Mouse (Mus musculus): ENCODE measurements at regions not wholly inside any gene's neighbourhood (a gene's known extent, or its start where the extent isn't known, plus 50 kb on each side); places are given as distances from the start of the nearest gene placed in this dataset.
A peak's percentile ranks its signal among the peaks of the same experiment; 100 is the strongest.

DNA sequence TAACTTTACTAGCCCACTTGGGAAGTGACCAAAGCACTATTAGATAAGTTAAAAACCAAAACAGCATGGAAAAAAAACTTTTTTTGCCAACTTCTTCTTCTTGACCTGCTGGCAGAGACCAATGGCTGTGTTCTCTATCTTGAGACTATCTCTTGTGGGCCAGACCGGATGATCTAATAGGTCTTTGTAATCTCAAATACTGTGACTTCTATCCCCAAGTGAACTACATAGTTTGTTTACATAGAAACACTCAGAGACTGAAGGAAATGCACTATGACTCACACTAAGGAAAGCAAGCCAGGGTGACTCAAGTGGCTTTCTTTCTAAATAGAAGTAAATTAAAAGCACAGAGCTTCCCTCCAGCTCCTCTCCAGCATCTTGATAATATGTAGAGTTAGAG is 384.3 kb upstream of the Ubash3b start:
- 90% methylated on average over 1 of the region's 1 CpGs for WGBS
- Histone ChIP-seq H3K27ac (no peak overlapping the region), H3K4me3 (no peak overlapping the region), H3K9me3 (no peaks in the 10 kb centered on the region), H3K27me3 (ENCODE audit: poor library complexity, severe bottlenecking) (no peaks in the 10 kb centered on the region), H3K4me1 (no peaks in the 10 kb centered on the region), H3K36me3 (replicated peaks) (no peaks in the 10 kb centered on the region)
- no peak for DNase-seq (ENCODE audit: extremely low spot score, low spot score)

DNA sequence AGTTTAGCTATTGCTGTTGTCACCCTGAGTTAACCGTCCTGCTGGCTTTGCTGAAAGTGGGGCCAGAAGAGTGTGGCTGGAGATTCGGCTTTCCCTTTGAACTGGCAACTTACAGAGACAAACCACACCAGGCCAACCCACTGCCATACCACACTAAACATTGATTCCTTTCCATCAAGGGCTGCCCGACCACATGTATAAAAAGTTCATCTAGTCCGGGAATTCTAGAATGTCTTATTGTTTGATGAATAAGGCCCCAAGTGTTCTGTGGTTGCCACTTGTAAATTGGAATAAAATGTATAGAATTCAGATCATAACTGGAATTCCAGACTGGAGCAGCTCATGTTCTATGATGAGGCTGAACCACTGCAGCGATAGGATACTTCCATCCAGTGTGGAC is 381.0 kb upstream of the Ubash3b start:
- DNase-seq (ENCODE audit: extremely low spot score, low spot score): no peak
- H3K36me3 ChIP-seq (replicated peaks): no peaks in the 10 kb centered on the region
- H3K27me3 ChIP-seq (ENCODE audit: poor library complexity, severe bottlenecking): no peaks in the 10 kb centered on the region
- H3K27ac ChIP-seq: no peak overlapping the region
- no peaks in the 10 kb centered on the region for H3K9me3 ChIP-seq
- WGBS: 94% methylated on average over 5 of the region's 5 CpGs
- no peaks in the 10 kb centered on the region for H3K4me1 ChIP-seq
- no peak overlapping the region for H3K4me3 ChIP-seq

DNA sequence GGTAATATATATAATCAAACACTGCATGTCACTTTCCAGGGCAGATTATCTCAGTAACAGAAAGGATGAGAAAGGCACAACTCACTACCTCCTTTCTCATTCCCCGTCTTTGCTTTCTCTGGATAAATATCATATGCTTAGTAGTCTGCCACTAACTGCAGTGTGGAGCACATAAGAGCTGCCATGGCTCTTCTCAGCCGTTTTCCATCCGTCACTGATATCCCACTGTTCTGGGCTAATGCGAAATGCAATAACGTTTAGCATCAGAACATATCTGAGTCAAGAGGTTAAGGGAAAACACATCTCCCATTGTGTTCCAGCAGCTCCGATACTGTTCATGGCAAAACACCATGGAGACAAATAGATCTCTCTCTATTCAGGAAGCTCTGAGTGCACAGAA is 379.8 kb upstream of the Ubash3b start:
- Histone ChIP-seq H3K36me3 (replicated peaks) (no peaks in the 10 kb centered on the region), H3K9me3 (no peaks in the 10 kb centered on the region), H3K4me1 (no peaks in the 10 kb centered on the region), H3K4me3 (no peak overlapping the region), H3K27me3 (ENCODE audit: poor library complexity, severe bottlenecking) (no peaks in the 10 kb centered on the region), H3K27ac (no peak overlapping the region)
- no peak for DNase-seq (ENCODE audit: extremely low spot score, low spot score)
- 82% methylated on average over 6 of the region's 6 CpGs for WGBS

DNA sequence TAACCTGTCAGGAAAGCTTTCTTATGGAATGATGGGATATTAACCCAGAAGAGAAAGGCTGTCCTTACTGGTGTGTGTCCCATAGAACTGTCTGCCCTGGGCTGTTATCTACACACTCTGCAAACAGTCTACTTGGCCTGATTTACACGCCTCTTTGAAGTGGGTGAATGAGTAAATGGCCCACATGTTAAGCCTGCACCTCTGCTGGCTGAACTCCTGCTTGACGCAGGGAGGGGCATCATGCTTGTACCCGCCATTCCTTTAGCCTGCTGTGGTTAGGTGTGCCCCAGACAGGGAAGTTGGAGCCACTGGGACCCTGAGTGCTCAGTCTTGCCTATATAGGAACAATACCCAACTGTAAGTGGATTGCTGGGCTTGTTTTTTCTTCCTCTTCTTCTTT is 371.3 kb upstream of the Ubash3b start:
- Histone ChIP-seq H3K27ac (no peak overlapping the region), H3K4me3 (no peak overlapping the region), H3K4me1 (0 out of 2 replicates have a peak, but pooled peaks cover 5% of the 10 kb centered on the region), H3K36me3 (replicated peaks) (no peaks in the 10 kb centered on the region; the same call in 1 of the 2 replicates), H3K9me3 (no peaks in the 10 kb centered on the region), H3K27me3 (ENCODE audit: poor library complexity, severe bottlenecking) (no peaks in the 10 kb centered on the region)
- WGBS: 80% methylated on average over 3 of the region's 3 CpGs
- no peak for DNase-seq (ENCODE audit: extremely low spot score, low spot score)

DNA sequence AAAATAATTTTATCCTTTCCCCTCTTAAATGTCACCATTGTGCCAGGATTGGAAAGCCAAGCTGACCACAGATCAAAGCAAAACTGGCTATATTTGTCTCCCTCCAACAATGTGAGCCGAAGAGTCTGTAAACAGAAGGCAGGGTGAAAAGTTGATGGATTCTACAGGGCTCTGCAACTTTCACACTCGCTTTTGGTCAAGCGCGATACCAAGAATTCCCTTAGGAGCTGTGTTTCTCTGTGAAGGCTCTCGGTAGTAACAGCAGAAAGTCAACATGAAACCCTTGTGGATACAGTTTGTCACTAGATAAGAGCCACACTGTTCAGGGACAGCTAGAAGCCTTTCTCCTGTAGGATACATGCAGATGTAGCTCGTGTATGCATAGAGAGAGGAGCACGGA is 370.8 kb upstream of the Ubash3b start:
- Histone ChIP-seq H3K27ac (no peak overlapping the region), H3K36me3 (replicated peaks) (no peaks in the 10 kb centered on the region; the same call in 1 of the 2 replicates), H3K9me3 (no peaks in the 10 kb centered on the region), H3K4me1 (0 out of 2 replicates have a peak, but pooled peaks cover 5% of the 10 kb centered on the region), H3K27me3 (ENCODE audit: poor library complexity, severe bottlenecking) (no peaks in the 10 kb centered on the region), H3K4me3 (no peak overlapping the region)
- 92% methylated on average over 7 of the region's 7 CpGs for WGBS
- no peak for DNase-seq (ENCODE audit: extremely low spot score, low spot score)

DNA sequence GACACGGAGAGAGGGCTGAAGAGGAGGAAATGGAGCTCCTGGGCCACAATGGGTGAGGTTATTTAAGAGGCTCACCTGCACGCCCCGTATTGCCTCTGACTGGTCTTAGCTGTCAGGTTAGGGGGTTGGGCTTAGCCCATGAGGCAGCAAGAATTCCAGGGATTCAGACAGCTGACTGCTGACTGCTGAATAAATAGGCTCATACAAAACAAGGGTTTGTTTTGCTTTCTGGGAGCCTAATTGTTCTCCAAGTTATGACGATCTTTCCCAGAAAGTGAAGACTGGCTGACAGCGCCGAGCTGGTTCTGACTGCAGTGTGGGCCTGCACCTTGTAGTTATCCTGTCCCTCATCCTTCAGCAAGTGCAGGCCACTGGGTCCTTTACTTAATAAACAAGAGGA is 370.1 kb upstream of the Ubash3b start:
- H3K27ac ChIP-seq: 0 out of 2 replicates have a peak overlapping the region, but pooled peaks have one; percentile 5
- WGBS: 78% methylated on average over 6 of the region's 6 CpGs
- H3K4me3 ChIP-seq: no peak overlapping the region
- no peaks in the 10 kb centered on the region for H3K9me3 ChIP-seq
- no peaks in the 10 kb centered on the region; the same call in 1 of the 2 replicates for H3K36me3 ChIP-seq (replicated peaks)
- DNase-seq (ENCODE audit: extremely low spot score, low spot score): no peak
- H3K4me1 ChIP-seq: 0 out of 2 replicates have a peak, but pooled peaks cover 8% of the 10 kb centered on the region
- no peaks in the 10 kb centered on the region for H3K27me3 ChIP-seq (ENCODE audit: poor library complexity, severe bottlenecking)

DNA sequence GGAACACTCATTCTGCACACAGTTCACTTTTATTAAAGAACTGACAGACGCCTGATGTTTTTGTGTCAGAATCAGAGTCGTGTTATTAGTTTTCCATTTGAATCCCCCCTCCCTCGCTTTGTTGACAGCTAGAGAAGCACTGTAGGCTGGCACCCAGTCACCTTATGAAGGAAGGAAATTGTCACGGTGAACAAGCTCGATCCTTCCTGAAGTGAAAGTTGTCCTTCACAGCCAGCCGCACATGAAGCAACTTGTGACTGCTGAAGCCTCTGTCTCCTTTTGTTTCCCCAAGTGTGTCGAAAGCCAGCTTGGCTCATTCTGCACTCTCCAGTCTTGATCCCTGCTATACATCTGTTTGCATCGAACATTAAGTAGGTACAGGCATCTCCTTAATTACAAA is 364.6 kb upstream of the Ubash3b start:
- H3K36me3 ChIP-seq (replicated peaks): no peaks in the 10 kb centered on the region; the same call in 1 of the 2 replicates
- peaks cover 24% of the 10 kb centered on the region for H3K4me1 ChIP-seq
- WGBS: 77% methylated on average over 8 of the region's 8 CpGs
- 0 out of 2 replicates have a peak overlapping the region, but pooled peaks have one; percentile 51 for H3K27ac ChIP-seq
- no peaks in the 10 kb centered on the region for H3K27me3 ChIP-seq (ENCODE audit: poor library complexity, severe bottlenecking)
- no peaks in the 10 kb centered on the region for H3K9me3 ChIP-seq
- DNase-seq (ENCODE audit: extremely low spot score, low spot score): no peak
- H3K4me3 ChIP-seq: no peak overlapping the region

DNA sequence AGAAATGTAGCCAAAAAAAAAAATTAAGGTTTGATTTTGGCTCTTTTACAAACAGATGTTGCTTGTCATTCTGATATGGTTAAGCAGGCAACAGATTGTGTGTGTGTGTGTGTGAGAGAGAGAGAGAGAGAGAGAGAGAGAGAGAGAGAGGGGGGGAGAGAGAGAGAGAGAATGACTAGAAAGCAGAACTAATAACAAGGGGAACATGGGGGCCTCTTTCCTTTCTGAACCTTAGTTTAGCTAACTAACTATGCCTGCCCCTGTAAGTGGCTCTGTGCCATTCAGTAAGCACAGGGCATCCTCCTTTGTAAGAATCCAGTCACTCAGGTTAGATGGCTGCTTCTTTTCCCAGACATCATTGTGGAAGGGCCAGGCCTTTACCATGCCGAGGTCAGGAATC is 364.0 kb upstream of the Ubash3b start:
- no peak for DNase-seq (ENCODE audit: extremely low spot score, low spot score)
- Histone ChIP-seq H3K4me3 (no peak overlapping the region), H3K4me1 (peaks cover 24% of the 10 kb centered on the region), H3K27ac (peak overlapping the region; percentile 65; the same call in 1 of the 2 replicates), H3K27me3 (ENCODE audit: poor library complexity, severe bottlenecking) (no peaks in the 10 kb centered on the region), H3K9me3 (no peaks in the 10 kb centered on the region), H3K36me3 (replicated peaks) (no peaks in the 10 kb centered on the region; the same call in 1 of the 2 replicates)
- 89% methylated on average over 1 of the region's 1 CpGs for WGBS

DNA sequence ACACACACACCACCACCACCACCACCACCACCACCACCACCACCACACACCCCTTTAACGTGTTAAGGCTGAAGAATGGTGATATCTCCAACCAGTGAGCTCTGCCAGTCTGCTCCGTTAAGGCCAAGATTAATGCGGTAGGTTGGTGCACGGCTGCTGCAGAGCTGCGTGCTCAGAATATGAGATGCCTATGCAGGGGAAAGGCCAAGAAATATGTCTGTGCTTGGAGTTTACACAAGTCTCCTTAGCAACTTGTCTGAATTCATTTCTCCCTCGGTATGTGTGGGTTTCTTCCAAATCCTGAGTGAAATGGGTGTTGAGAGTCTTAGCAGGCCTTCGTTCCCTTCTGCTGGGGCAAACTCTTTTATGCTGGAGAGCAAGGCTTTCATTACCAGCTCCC is 363.1 kb upstream of the Ubash3b start:
- H3K36me3 ChIP-seq (replicated peaks): no peaks in the 10 kb centered on the region; the same call in 1 of the 2 replicates
- H3K9me3 ChIP-seq: no peaks in the 10 kb centered on the region
- whole genome bisulfite sequencing: 89% methylated on average over 7 of the region's 7 CpGs
- H3K27me3 ChIP-seq (ENCODE audit: poor library complexity, severe bottlenecking): no peaks in the 10 kb centered on the region
- H3K4me1 ChIP-seq: peaks cover 24% of the 10 kb centered on the region
- no peak overlapping the region for H3K4me3 ChIP-seq
- DNase-seq (ENCODE audit: extremely low spot score, low spot score): no peak
- H3K27ac ChIP-seq: peak overlapping the region; percentile 65

DNA sequence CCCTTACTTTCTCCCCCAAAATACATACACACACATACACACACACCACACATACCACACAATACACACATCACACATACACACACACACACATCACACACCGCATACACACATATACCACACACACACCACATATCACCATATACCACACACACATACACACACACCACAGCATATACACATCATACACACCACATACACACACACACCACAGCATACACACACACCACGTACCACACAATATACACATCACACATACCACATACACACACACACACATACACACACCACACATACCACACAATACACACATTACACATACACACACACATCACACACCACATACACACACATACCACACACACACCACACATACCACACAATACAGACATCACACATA is 362.5 kb upstream of the Ubash3b start:
- Histone ChIP-seq H3K4me1 (peaks cover 24% of the 10 kb centered on the region), H3K4me3 (no peak overlapping the region), H3K27ac (0 out of 2 replicates have a peak overlapping the region, but pooled peaks have one; percentile 65), H3K9me3 (no peaks in the 10 kb centered on the region), H3K36me3 (replicated peaks) (no peaks in the 10 kb centered on the region; the same call in 1 of the 2 replicates), H3K27me3 (ENCODE audit: poor library complexity, severe bottlenecking) (no peaks in the 10 kb centered on the region)
- no peak for DNase-seq (ENCODE audit: extremely low spot score, low spot score)
- WGBS: 97% methylated on average over 2 of the region's 2 CpGs

DNA sequence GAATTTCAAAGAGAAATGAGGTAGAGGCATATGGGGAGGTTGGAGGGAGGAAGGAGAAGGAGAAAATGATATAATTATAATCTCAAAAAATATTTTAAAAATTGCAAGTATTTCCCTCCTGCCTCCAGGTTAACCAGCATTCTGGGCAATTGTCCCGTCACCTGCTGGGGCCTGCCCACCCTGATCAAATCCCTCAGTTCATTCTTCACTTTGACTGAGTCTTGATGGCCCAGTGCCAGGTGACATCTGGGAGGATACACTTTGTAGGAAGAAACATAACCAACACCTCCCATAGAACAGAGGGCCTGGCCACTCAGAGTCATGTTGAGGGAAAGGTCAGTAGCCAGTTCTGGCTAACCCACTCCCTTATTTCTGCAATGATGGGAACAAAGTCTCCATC is 360.8 kb upstream of the Ubash3b start:
- no peaks in the 10 kb centered on the region for H3K27me3 ChIP-seq (ENCODE audit: poor library complexity, severe bottlenecking)
- peaks cover 5% of the 10 kb centered on the region; the same call in 1 of the 2 replicates for H3K36me3 ChIP-seq (replicated peaks)
- peaks cover 24% of the 10 kb centered on the region for H3K4me1 ChIP-seq
- no peak overlapping the region for H3K4me3 ChIP-seq
- no peak overlapping the region for H3K27ac ChIP-seq
- WGBS: 76% methylated on average over 1 of the region's 1 CpGs
- H3K9me3 ChIP-seq: no peaks in the 10 kb centered on the region
- no peak for DNase-seq (ENCODE audit: extremely low spot score, low spot score)

DNA sequence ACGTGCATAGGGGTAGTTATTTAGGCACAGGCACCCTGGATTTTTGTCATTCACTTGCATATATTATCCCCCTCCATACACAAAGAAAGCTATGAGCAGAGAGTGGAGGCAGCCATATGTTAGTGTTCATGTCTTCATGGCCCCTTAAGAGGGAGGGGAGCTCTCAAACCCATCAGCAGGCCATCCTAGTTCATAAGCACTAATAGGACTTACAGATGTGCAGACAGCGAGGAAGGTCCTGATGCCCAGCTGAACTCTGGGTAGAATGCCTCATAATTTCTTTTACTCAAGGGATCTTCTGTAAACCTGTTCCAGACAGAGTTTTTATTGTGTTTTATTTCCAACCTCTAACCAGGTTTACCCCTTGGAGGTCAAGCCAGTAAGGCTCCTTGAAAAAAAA is 356.3 kb upstream of the Ubash3b start:
- no peak overlapping the region for H3K27ac ChIP-seq
- no peaks in the 10 kb centered on the region for H3K9me3 ChIP-seq
- no peak overlapping the region for H3K4me3 ChIP-seq
- no peaks in the 10 kb centered on the region for H3K4me1 ChIP-seq
- WGBS: 89% methylated on average over 2 of the region's 2 CpGs
- no peak for DNase-seq (ENCODE audit: extremely low spot score, low spot score)
- H3K27me3 ChIP-seq (ENCODE audit: poor library complexity, severe bottlenecking): no peaks in the 10 kb centered on the region
- 0 out of 2 replicates have a peak, but pooled peaks cover 5% of the 10 kb centered on the region for H3K36me3 ChIP-seq (replicated peaks)

DNA sequence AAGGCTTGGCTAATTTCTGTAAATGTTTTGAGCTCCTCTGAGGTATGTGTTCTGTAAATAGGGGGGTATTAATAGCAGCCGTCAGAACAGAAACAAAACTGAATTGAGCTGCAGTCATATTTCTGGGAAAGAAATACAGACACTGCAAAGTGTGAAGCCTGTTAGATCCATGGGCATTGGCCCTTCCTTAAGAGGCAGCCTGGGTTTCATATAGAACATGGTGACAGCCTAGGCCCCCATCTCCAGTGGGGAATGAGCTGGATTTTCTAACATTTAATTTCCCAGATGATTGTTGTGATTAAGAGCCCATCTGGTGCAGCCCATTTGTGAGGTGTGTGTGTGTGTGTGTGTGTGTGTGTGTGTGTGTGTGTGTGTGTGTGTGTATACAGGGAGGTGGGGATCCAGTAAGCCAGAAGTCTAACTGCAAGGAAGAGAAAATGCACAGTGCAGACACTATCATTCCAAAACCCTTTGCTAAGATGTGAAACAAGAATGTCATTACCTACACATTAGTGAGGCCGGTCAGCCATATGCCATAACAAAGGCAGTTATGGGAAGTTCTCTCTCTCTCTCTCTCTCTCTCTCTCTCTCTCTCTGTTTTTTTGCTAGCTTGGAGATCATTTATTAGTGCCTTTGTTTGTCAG is 355.7 kb upstream of the Ubash3b start:
- 96% methylated on average over 2 of the region's 2 CpGs for WGBS
- H3K27ac ChIP-seq: no peak overlapping the region

More for the DNA sequence above, 355.7 kb upstream of the Ubash3b start:
- 0 out of 2 replicates have a peak, but pooled peaks cover 5% of the 10 kb centered on the region for H3K36me3 ChIP-seq (replicated peaks)
- no peak for DNase-seq (ENCODE audit: extremely low spot score, low spot score)
- H3K27me3 ChIP-seq (ENCODE audit: poor library complexity, severe bottlenecking): no peaks in the 10 kb centered on the region
- no peaks in the 10 kb centered on the region for H3K4me1 ChIP-seq
- no peak overlapping the region for H3K4me3 ChIP-seq
- no peaks in the 10 kb centered on the region for H3K9me3 ChIP-seq

All from forebrain, embryonic 10.5 days (tissue).